Mouse (Mus musculus) liver, adult 2 months (tissue): ENCODE measurements around the gene Slc4a10.

Experiments used
- CTCF ChIP-seq: fragments of 200-500 bp; IDR thresholded peaks from 2 replicates; pipeline ENCODE4 v1.5.1; 2011; ENCODE audit warnings: low read depth, low read length, control low read depth
- POLR2A ChIP-seq: fragments of 200-500 bp; IDR thresholded peaks from 2 replicates; pipeline ENCODE4 v1.6.1; 2011; ENCODE audit warnings: low read length, control low read depth; ENCODE audit not compliant: insufficient read depth; ENCODE audit errors: extremely low read depth

DNA sequence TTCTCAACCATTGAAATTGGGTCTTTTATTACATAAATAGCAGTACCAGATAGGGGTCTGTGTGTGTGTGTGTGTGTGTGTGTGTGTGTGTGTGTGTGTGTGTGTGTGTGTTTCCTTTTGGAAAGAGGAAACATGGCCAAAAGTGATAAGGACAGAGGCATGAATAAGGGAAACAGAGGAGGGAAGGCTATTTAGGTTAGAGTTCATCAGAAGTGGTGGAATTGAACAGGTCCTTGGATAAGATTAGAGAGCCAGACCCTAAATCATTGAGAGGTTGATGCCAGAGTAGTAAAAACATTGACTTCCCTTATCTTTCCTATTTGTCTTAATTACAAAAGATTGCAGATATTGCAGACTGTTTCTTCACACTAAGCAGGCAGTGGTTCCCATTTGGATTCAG, 181.3 kb downstream of the Slc4a10 start:
- TF ChIP-seq CTCF (no peak), POLR2A (no peak)
